Mouse (Mus musculus): ENCODE data around the gene Helq.

DNA sequence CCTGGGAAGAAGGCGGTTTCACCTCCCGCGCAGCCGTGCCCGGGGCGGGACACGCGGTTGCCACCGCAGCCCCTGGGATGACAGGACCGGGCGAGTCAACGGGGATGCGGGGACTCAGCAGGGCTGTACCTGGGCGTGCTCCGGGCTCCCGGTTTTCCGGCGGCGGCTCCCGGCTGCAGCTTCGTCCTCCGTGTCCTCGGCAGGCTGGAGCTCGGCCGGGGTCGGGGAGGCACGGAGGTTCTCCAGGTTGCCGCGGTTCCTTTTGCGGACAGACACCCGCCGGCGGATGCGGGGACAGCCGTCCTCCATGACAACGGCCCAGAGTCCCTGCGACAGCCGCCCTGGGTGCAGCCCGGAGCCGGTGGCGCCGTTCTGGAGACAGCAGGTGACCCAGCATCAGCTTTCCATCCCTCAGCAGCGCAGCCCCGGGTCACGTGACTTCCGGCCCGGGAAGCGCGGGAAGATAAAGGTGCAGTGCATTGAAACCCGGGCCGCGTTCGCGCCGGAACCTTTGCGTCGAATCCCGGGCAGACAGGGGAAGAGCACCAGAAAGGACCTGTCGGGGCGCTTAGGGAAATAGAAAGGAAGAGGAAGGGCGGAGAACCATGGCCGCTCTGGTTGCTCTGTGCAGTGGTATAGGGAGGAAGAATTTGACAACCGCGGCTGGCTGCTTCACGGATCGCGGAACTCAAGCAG lies at the start of gene Helq, which contains the start of gene Mrps18c:
- TF ChIP-seq POLR2A (IDR thresholded peaks at IDR 0.05; ENCODE audit: low read depth, low read length) (peak; percentile 76), CTCF (IDR thresholded peaks at IDR 0.05; ENCODE audit: borderline replicate concordance, insufficient read depth, low read length) (no peak)

Measured in embryonic fibroblast, embryonic 13.5 days (primary cell).